Mouse (Mus musculus): Measurements from ENCODE around the gene Rapgef5.
A peak's percentile ranks its signal among the peaks of the same experiment; 100 is the strongest.

Rapgef5 gene

DNA sequence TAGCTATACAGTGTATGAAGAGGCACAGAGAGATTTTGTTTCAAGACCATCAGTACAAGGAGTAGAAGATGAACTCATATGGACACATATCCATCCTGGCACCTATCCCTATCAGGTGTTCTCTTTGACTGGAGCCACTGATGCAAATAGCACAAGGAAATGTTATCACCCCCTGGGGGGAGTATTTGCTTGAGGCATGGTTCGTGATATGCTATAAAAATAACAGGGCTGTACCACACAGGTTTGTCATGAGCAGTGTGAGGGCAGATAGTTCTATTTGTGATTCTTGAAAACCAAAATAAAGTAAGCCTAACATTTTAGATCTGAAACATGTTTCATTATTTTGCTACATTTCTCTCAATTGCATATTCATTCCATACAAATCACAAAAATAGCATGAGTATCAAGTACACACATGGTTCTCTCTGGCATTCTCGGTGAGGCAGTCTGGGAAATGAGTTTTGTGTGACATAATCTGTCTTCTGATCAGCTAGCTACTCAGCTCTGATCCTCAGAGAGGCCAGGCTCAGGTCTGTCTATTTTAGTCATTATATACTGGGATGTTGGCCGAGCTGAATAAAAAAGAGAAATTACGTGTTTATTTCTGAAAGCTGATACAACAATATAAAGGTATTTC lies 12.3 kb downstream of the Rapgef5 start:
- DNase-seq (ENCODE audit: low spot score in 2 of 2) = peak in 1 of 2 experiments; percentile 23

DNA sequence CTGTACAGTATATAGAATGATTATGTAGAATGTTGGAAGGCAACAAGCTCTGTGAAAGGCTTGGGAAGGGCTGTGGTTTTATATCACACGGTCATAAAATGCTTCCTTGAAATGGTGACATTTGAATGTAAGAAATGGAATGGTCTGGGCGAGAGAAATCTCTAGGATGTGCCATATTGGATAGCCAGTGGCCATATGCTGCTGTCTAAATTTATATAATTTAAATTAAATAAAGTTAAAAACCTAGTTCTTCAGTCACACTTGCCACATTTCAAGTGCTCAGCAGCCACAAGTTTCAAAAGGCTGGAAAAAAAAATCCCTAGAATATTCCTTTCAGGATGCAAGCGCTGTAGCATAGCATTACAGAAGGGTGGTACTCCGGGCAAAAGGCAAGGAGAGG lies 14.8 kb downstream of the Rapgef5 start:
- peak in 1 of 2 experiments; percentile 39 for DNase-seq (ENCODE audit: low spot score in 2 of 2)

- no peak for DNase-seq (ENCODE audit: low spot score in 2 of 2)
Measured at GRCm38 (mm10) chr12:117533176-117534086, 17.2 kb downstream of the Rapgef5 start.

GRCm38 (mm10) chr12:117534087-117534751 lies 17.9 kb downstream of the Rapgef5 start:
- peak in 1 of 2 experiments; percentile 62 for DNase-seq (ENCODE audit: low spot score in 2 of 2)

- no peak for DNase-seq (ENCODE audit: low spot score in 2 of 2)
Measured at GRCm38 (mm10) chr12:117540352-117540751, 24.1 kb downstream of the Rapgef5 start.

DNA sequence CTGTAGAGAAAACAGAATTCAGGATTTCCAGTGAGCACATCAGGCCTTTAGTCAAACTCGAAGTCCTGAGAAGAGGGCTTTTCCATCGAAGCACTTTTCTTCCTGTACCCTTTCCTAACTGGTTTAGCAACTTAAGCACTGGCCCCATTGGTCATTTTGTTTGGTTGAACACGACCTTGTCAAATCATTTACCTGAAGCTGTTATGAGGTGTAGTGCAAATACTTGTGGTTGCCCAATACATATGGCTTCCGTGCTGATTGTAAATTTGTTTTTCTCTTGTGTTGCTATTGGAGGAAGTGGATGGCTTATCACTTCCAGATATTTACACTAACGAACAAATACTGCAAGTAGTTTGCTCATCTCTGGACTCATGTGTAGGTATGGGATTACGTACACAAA lies 29.0 kb downstream of the Rapgef5 start:
- no peak for DNase-seq (ENCODE audit: low spot score in 2 of 2)

DNA sequence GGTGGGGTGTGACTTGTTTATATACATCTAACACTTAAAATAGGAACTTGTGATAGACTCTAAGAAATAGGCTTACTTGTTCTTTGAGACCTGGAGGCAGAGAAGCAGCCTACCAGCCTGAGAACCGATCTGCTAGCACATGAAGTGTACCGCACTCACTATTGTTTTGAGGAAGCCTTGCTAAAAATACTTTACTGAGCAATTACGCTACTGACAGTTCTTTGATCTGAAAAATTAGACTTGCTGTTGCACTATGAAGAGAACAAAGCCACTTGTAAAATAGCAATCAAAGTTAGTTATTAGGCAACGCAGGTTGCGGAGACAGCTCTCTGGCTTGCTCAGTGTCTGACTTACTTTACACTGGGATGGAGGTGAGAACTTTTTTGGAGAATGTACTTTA lies 37.1 kb downstream of the Rapgef5 start:
- DNase-seq (ENCODE audit: low spot score in 2 of 2) = no peak

DNA sequence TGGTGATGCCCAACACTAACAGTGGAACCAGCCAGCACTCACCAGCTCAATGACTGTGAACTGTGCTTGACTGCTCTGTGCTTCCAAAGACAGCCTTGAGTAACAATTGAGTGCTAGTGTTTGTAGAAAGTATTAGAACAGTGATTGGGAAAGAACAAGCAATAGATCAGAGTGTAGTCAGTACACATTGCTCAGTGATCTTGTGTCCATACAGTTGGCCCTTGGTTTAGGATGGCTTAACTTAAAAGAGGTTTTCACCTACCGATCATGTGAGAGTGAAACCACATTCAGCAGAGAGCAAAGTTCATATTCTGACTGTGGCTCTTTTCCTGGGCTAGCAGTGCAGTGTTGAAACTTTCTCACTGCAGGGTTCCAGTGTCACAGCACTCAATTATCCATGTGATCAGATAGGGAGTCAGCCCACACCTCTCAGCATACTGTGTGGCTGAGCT lies 38.4 kb downstream of the Rapgef5 start:
- no peak for DNase-seq (ENCODE audit: low spot score in 2 of 2)

DNA sequence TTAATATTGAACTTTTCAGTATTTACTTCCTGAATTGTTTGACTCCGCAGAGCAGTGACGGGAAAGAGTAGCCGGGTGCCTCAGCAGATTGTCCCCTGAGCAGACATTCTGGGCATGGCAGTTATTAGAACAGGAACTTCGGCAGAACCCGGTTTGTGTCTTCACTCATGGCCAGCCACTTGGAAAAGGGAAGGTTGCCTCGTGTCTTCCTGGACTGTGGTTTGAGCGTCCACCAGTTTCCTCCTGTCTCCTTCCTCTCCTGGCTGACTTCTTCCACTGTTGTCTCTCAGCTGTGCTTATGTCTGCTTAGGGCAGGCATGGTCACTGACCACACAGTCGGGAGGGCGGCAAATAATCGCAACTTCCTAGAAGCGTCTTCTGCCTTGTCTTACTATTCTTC lies 44.2 kb downstream of the Rapgef5 start:
- DNase-seq (ENCODE audit: low spot score in 2 of 2) = peak in 1 of 2 experiments; percentile 56

DNA sequence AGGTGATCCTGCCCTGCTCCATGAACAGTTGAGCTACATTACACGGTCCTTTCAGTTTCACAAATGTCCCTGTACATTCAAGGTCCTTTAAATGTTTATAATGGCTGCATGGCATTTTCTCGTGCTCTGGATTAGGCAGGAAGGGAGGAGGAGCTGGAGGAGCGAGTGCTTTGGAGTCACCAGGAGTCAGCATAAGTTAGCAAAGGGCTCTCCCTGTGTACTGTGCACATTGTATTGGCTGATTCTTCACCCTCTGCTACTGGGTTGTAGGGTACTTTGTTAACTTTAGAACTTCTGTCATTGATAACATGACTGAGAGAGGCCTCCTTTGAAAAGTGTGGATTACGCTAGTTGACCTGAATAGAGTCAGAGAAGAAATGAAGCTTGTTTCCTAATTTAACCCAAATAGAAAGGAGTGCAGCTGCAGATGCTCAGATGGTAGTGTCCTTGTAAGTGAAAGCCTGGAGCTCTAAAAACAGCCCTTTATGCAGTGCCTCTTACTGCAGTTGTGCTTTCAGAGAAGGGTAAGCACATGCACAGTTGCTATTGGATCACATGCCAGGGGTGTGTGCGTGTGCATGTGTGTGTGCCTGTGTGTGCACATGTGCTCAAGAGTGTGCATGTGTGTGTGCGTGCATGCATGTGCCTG lies 45.3 kb downstream of the Rapgef5 start:
- no peak for DNase-seq (ENCODE audit: low spot score in 2 of 2)

GRCm38 (mm10) chr12:117562085-117562484 lies 45.8 kb downstream of the Rapgef5 start:
- no peak for DNase-seq (ENCODE audit: low spot score in 2 of 2)

DNA sequence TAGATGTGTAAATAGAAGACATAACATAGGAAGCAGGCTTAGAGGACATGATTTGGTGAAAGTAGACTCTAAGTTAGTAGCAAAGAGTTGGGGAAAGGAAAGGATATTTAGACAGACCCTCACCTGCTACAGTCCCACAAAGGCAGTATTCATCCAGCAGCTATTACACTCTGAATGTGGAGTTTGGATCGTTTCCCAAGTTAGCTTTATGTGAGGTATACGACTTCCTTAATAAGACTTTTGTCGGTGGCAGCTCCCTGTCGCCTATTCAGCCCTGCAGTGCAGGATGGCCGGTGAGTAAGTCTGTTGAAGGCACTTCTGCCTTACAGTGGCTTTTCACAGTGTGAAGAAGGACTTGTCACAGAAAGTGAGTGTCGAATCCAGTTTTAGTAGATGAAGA lies 47.6 kb downstream of the Rapgef5 start:
- DNase-seq (ENCODE audit: low spot score in 2 of 2) = no peak

DNA sequence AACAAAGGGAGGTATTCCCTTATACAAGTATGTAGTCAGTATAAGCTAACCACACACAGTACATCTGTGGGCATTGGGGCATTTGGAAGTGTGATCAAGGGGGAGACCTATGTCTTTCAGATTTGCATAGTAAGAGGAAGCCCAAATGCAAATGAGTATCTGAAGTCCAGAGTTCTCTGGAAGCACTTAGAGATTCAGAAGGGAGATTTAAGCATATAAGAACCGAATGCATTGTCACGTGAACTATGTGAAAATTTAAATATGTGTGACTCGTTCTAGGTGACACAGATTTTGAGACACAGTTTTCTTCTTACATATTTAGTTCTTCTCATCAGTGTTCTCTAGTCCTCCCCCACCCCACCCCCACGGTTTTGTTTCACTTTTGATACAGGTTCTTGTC lies 50.0 kb downstream of the Rapgef5 start:
- DNase-seq (ENCODE audit: low spot score in 2 of 2) = no peak

- DNase-seq (ENCODE audit: low spot score in 2 of 2) = no peak
Measured at GRCm38 (mm10) chr12:117569671-117570070, 53.4 kb downstream of the Rapgef5 start.

DNA sequence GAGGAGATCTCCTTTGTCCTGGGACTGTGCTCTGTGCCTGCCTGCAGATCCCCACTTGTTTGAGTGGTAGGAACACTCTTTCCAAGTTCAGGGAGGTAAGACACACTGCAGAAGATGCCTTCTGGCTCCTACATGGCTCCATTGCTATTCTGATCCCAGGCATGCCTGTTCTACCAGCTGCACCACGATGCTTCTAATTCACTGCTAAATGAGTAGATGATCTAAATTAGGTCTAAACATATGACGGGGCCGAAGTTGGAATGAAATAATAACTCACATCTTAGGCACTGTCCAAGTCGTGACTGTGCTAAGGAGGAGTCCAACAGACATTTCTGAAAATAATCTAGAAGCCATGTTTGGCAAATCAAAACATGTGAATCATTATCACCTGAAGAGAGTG lies 68.0 kb downstream of the Rapgef5 start:
- DNase-seq (ENCODE audit: low spot score in 2 of 2) = peak in 1 of 2 experiments; percentile 58

- no peak for DNase-seq (ENCODE audit: low spot score in 2 of 2)
Measured at GRCm38 (mm10) chr12:117585390-117585789, 69.1 kb downstream of the Rapgef5 start.

DNA sequence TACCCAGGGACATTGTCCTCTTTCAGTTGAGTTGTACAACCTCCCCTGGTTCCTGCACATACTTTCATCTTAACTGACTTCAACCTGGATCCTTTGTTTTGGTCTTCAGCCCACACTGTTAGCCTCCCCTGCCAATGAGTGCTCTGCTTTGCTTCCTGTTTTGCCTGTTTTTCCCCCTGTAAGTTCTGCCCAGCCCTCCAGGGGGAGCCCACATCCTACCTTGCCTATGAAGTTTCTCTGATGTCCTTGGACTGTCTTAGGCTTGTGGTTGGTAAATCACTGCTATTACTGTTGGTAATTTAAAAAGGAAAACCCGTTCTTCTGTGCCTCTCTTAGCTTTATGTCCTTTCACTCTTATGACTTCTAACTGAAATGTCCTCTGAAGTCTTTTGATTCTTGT lies 69.8 kb downstream of the Rapgef5 start:
- DNase-seq (ENCODE audit: low spot score in 2 of 2) = peak; percentile 48 to 78

GRCm38 (mm10) chr12:117589186-117589585 lies 72.9 kb downstream of the Rapgef5 start:
- DNase-seq (ENCODE audit: low spot score in 2 of 2) = no peak

GRCm38 (mm10) chr12:117592019-117592418 lies 75.7 kb downstream of the Rapgef5 start:
- no peak for DNase-seq (ENCODE audit: low spot score in 2 of 2)

DNA sequence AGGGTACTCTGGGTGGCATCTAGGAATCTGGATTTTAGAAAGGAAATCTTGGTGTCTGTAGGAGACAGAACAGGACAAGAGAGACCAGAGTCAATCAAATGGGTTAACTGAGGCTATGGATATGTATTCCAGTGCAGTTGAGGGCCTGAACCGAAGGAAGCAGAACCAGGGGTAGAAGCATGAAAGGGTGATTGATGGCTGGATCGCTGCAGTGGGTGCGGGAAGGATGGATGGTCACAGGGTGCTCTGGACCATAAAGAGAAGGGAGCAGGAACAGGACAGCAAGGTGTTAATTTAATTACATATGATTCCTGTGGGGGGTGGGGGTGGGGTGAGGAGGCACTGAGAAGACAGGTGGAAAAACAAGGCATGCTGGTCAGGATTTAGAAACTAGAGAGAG lies 76.3 kb downstream of the Rapgef5 start:
- DNase-seq (ENCODE audit: low spot score in 2 of 2) = no peak

DNA sequence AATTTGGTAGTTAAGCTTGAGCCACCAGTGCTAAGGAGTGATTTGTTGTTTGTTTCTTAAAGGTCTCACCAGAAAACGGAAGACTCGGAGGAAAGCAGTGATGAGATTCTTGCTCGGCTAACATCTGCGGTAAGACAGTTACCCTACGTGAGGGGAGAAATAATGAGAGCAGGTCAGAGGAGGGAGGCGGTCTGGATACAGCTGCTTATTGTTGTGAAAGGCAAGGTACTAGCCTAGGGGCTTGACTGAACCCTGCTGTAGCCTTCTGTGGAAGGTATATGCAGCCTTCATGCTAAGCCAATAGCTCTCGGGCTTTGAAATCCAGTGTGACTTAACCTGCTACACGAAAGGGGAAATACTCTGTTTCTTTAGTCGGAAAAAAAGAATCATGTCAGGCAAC lies 78.9 kb downstream of the Rapgef5 start:
- no peak for DNase-seq (ENCODE audit: low spot score in 2 of 2)

DNA sequence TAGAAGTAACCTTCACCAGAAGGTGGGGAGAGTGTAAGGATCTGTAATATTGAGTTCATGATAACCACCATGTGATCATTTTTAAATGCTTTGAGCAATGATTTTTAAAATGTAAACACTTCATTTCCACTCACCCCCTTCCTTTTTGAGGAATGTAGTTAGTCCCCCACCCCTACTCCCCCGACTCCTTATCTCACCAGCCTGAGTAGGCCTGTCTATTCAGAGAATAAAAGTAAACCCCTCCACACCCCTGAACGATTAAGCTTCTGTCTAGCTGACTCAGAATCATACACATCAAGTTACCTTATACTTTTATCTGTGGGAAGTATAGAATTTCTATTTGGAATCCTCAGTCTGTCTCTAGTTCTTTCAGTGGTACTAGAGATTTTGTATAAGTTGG lies 81.9 kb downstream of the Rapgef5 start:
- DNase-seq (ENCODE audit: low spot score in 2 of 2) = no peak

Data from left cerebral cortex, adult 9 months (tissue).